Mouse (Mus musculus): ENCODE data around the gene Ddo.

Ddo gene

DNA sequence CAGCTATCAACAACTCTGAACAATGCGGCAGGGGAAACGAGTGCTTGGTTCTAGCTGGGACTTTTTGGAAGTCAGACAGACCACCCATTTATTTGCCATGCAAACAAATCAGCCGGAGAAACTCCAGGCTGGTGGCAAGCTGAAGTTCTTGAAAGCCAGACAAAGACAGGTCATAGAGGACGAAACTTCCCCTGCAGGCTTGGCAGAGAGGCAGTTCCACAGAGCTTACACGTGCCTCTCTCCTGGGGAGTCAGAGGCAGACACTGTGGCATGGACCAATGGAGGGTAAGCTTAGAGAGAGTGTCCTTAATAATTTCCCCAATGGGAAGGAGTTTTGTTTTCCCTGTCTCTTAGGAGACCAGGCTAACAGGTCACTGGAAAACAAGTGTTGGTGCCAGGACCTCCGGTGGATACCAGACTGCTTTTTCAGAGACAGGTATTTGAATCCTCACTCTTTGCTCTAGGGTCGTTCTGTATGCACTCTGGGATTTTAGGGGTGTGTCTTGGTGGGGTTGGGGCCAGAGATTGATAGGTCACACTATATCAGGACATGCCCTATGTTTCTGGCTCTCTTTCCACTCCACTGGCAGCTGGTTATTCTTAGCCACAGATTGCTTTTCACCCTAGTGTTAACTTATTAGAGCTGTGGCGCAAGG is at the start of gene Ddo:
Gene Ddo, plus strand, starts transcription at position 356 of the 656 bp plus-strand sequence.
- DNase-seq (ENCODE audit: low spot score in 2 of 2) = no peak

DNA sequence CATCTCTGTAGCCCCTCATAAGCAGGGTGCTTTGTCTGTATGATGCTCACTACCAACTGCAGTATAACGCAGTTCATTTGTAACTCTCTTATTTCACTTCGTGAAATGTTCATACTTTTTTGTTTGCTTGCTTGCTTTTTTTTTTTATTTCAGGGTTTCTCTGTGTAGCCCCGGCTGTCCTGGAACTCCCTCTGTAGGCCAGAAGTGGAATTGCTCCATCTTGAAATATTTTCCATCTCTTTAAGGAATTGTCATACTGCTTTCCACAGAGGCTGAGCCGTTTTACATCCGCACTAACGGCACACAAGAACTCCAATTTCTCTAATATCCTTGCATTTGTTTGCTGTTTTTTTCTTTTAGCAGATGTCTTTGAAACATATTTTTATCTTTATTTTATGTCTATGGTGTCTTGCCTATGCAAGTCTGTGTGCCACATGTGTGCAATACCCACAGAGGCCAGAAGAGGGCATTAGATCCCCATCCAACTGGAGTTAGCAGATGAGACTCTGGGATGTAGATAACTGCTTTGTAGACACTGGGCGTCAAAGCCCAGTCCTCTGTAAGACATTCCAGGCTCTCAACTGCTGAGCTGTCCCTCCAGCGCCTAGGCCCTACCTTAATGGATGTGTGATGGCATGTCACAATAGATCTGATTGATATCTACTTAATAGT is 46.1 kb upstream of the Ddo start:
- DNase-seq (ENCODE audit: low spot score in 2 of 2) = peak; percentile 5 to 7

DNA sequence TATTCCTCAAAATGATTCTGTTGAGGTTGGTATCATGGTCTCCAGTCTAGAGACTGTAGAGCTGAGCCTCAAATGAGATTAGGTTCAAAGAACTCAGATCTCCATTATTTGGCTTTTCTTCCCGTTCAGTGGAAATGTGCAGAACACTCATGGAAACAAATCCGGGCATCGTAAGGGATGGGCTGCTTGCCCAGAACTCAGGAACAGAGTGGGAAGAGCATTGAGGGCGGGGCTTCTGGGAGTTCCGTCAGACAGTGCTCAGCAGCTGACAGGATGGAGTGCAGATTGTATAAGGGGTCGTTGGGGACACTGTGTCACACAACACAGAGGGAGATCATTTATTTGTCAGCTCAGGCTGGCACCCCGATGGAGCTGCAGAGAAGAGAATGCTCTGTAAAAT is 37.6 kb upstream of the Ddo start:
- DNase-seq (ENCODE audit: low spot score in 2 of 2) = no peak

DNA sequence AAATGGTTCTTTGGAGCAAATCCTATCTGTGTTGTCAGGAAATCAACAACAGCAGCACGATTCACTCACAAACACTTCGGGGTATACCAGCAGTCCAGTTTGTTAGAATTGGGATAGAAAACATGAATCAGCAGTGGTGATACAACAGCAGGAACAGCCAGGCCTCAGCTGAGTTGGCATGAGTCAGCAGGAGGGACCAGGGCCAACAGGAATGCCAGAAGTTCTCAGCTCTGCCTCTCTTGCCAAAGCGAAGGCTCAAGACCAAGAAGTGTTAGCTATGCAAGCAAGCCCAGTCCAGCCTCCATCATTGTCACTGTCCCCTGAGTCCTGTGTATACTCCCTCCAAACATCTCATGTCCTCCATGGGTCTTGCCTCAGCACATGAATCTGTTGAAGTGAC is 32.6 kb upstream of the Ddo start:
- DNase-seq (ENCODE audit: low spot score in 2 of 2) = no peak

DNA sequence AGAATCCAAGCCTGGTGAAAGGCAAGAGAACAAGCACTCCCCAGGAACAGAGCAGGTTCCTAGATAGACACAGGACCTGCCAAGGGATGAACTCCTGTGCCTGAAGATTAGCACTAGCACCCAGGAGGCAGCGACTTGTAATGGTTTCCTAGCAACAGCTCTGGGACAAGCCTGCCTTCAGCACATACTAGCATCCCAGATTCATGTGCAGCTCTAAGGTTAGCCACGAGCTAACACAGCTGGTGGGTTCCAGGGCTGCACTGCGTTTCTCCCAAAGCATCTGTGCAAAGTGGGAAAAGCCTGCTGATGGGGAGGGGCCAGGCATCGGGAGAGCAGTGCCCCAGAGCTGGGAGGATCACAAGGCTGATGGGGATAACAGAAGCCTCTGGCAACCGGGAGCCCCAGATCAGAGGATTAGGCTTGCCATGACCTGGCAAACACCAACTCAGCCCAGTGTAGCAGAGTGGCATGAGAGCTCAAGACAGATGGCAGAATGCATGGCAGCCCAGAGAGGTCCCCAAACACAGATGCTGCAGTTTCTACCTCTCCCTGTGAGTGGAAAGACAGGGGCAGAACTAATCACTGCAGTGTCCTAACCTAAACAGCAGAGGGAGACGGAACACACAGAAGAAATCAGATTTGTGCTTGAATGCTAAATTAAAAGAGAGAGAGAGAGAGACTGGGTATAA is 25.0 kb upstream of the Ddo start:
- no peak for DNase-seq (ENCODE audit: low spot score in 2 of 2)

DNA sequence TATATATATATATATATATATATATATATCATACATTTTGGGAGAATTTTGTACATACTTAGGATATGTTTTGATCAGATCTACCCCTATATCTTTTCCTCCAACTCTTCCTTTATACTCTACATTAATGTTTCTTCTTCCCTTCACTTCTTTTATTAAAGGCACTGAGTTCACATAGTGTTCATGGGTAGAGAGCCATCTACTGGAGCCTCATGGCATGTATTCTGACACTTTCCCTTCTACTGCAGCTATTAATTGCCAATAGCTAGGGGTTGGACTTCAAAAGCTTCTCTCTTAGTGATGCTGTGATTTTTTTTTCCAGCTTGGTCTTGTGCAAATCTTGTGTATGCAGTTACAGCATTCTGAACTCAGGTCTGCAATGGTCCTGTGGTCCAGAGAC is 11.8 kb upstream of the Ddo start:
- DNase-seq (ENCODE audit: low spot score in 2 of 2) = no peak

DNA sequence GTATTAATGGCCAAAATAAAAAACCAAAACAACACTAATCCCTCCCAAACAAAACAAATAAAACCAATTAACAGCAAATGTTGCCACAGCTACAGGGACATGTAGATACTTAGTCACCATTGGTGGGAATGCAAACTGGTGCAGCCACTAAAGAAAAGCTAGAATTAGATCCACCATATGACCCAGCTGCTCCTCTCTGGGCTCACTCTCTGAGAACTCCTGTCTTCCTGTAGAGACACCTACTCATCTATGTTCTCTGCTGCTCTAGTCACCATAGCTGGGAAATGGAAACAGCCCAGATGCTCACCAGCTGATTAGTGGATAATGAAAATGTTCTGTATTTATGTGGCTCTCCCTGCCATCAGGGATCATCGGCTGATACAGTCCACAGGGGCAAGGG is 10.1 kb upstream of the Ddo start:
- no peak for DNase-seq (ENCODE audit: low spot score in 2 of 2)

DNA sequence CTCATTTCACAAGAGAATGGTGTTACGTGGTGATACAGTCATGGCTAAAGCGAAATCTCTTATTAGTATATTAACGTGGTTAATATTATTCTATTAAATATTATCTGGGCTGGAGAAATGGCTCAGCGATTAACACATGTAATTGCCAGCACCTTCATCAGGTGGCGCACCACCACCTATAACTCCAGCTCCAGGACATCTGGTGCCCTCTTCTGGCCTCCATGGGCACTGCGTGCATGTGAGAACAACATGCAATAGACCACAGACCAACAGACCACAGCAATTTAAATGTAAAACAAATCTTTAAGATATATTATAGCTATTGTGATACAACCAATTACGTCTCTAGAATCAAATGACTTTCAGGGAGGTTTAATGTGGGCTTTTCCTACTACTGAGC is 671 bp upstream of the Ddo start:
- DNase-seq (ENCODE audit: low spot score in 2 of 2) = peak in 1 of 2 experiments; percentile 31

DNA sequence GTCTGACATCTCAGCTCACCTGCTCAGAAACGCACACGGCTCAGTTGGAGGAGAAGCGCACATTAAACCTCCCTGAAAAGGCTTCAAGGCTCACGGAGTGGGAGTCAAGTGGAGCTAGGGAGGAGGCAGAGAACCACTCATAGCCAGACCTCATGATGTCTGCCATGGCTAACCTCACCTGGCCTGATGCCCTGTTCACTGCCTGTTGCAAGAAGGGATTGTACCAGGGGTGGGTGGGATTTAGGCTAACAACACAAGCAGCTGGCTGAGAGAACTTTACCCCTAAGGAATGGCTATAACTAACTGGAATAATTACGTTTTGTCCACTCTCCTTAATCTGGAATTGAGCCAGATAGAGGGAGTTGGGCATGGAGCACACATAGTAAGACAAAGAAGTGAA is 646 bp downstream of the Ddo start:
- no peak for DNase-seq (ENCODE audit: low spot score in 2 of 2)

DNA sequence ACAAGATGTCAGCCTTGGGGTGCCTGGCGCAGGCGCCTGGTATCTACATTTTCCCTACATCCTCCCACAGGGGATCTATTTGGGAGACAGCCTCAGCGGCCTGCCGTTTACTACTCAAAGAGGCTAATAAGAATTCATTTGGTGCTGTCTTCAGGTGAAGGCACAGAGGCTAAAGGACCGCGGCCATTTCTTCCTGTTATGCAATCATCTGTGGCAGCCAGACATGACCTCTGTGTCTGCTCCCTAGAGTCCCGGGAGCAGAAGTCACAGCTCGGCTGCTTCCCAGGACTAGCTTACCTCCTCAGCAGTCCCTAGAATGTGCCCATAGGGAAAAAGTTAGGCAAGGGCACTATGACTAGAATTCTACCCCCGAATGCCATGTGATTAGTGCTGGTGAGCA is 1.1 kb downstream of the Ddo start:
- no peak for DNase-seq (ENCODE audit: low spot score in 2 of 2)

DNA sequence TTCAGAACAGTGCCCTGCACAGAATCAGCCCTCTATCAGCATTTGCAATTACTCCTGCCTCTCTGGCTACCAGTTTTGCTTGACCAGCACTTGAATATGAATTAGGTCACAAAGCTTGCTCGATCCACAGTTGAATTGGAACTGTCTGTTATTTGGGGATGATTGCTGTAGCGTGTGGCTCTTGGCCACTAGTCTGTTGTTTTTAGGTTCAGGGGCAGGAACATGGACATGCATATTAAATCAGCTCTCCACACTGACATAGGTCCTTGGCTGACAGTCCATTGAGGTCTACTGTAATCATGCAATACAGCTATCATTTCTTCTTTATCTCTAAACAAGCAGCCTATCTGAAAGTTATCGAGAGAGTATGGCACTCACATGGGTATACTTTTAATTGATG is 2.3 kb downstream of the Ddo start:
- no peak for DNase-seq (ENCODE audit: low spot score in 2 of 2)

DNA sequence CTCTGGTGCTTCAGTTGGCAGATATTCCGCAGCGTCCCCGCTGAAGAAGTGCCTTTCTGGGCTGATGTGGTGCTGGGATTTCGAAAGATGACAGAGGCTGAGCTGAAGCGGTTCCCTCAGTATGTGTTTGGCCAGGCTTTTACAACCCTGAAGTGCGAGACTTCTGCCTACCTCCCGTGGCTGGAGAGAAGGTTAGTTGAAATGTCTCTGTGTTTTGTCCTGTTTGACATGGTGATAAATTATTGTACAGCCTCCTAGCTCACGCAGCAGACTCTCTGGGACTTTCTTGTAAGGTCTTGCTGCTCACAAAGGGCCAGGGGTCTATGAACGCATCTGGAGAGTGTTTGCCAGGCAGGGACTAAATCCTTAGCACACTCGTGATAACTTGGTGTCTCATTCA is 7.5 kb downstream of the Ddo start:
- no peak for DNase-seq (ENCODE audit: low spot score in 2 of 2)

DNA sequence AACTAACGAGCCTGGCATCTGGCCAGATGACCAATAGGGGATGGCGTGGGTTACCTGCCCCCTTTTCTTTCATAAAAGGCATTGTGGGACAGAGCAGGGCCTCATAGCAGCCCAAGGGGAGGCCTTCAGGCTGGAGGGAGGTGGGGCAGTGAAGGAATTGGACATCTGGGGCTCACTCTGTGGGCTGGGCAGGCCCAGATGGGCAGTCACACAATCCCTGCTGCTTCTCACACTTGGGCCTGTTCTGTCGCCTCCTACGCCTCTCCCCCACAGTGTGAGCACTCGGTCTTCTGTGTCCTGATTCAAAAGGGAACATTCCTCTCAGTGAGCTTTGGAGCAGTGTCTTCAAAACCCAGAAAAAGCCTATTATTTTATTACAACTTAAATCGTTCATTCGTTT is 8.5 kb downstream of the Ddo start:
- no peak for DNase-seq (ENCODE audit: low spot score in 2 of 2)

DNA sequence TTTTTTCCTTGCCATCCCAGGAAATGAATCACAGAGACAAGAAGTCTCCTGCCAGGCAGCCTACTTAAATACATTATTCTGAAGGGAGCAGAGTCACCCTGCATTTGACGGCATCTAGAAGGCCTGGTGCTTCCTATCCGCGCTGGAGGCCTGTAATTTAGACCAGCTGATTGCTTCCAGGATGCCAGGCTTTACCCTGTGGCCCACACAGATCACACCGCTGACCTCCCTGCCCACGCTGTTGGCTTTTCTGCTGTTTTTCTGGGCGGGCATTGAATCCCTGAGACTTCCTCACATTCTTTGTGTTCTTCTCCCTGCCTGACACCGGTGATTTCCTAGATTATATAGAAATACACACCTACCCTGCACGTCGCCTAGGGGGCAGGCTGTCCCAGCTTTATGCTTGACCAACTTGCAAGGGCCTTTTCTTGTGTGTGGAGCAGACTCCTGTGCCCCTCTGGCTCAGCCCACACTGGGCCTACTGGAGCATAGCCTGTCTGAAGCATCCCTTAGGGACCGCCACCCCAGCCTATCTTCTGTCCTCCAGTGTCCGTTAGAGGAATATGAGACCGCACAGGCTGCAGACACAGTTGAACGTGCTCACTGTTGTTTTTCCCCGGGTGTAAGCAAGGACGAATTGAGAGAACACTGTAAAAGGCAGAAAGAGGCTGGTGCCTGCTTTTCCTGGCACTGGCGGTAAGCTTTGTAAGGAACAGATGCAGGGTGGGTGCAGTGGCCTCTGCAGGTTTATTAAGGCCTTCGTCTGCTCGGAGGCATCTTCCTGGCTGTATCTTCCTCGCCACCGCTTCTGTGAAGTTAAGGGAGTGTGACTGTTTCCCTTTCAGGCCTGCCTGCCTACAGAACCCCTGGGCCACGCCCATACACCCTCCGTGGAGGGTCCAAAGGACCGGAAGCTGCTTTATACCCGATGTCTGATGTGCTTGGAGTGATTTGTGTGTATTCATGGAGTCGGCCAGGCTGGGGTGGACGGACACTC is 9.3 kb downstream of the Ddo start:
- DNase-seq (ENCODE audit: low spot score in 2 of 2) = no peak

DNA sequence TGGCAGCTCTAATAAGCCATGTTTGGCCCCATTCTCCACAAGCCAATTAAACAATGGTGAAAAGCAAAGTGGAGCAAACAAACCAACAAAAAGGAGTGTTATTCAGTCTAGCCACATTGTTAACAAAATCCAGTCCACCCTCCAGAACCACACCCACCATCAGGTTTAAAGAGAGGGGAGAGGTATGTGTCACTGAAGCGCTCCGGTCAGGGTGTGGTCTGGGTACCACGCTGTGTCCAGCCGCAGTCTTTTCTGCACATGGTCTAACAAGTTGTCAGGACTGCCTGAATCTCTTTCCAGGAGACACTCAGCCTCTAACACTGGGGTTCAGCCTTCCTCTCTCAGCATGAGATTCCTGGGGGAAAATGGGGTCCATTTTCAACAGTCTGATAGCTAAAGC is 10.6 kb downstream of the Ddo start:
- no peak for DNase-seq (ENCODE audit: low spot score in 2 of 2)

DNA sequence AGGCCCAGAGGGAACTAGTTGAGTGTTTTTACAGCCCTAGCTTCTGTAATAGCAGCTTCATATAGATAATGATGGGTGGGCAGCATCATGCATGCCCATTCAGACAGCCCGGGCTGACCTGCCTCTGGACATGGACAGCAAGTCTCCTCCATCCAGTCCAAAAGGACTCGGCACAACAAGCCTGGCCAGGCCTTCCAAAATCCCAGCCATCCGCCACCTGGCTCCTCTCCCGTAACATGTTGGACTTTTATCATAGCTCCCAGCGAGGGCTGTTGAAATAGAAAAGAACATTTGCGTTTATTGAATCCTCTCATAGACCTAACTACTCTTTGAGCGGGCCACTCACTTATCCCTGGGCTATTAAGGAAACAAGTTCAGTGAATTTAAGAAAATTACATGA is 12.1 kb downstream of the Ddo start:
- no peak for DNase-seq (ENCODE audit: low spot score in 2 of 2)

DNA sequence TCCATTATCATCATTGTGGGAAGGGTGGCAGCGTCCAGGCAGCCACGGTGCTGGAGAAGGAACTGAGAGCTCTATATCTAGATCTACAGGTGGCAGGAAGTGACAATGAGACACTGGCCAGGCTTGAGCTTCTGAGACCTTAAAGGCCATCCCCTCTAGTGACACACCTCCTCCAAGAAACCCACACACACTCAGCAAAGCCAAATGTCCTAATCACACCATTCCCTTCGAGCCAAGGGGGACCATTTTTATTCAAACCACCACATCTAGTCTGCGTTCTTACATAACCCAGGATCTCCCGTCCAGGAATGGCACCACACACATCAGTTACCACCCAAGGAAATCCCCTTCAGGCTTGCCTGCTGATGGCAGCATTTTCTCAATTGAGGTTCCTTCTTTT is 13.3 kb downstream of the Ddo start:
- no peak for DNase-seq (ENCODE audit: low spot score in 2 of 2)

DNA sequence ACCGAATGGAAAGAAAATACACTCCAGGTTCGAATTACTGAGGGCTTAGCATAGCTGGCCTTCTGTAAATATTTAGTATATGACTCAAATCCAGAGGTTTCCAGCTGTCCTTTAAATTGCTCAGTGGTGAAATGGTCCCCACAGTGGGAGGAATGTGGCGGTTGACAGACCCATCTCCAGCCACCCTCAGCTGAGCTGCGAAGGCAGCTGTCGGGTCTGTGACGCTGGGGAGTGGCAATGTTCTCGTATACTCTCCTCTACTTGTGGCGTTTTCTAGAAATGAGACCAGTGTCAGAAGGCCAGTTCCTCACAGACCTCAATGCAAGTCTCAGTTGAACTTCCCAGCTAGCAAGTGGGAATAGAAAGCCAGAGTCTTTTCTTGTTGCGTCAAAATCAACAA is 14.6 kb downstream of the Ddo start:
- no peak for DNase-seq (ENCODE audit: low spot score in 2 of 2)

DNA sequence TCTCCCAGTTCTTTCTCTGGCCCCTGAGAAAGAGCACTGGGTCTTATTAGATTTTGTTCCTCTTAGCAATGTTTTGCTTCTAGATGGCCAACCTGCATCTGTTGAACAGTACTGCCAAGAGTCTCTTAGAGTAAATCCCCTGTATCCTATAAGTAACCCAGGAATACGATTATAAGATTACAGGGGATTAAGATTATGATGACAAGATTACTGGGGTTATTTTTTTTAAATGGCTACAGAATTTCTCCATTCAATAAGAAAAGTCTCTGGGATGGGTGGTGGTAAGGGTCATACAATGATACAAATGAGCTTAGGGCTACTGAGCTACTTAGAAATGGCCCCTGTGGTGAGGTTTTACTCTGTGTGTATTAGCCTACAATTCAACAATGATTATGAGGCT is 15.5 kb downstream of the Ddo start:
- no peak for DNase-seq (ENCODE audit: low spot score in 2 of 2)

DNA sequence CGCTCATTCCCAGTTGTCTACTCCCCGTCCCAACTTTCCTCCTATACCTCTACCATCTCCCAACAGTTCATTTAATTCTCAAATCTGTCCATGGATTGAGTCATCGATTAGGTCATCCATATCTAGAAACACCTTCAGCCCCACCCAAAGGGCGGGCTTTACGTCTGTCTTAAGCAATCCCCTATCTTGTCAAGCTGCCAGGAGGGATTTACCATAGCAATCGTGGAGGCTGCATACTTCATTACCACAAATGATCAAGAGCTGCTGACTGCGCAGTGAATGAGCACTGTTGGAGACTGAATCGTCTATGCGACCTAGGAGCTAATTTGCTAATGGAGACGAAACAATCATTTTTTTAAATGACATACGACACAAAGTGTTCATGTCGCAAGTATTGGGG is 19.0 kb downstream of the Ddo start:
- no peak for DNase-seq (ENCODE audit: low spot score in 2 of 2)

DNA sequence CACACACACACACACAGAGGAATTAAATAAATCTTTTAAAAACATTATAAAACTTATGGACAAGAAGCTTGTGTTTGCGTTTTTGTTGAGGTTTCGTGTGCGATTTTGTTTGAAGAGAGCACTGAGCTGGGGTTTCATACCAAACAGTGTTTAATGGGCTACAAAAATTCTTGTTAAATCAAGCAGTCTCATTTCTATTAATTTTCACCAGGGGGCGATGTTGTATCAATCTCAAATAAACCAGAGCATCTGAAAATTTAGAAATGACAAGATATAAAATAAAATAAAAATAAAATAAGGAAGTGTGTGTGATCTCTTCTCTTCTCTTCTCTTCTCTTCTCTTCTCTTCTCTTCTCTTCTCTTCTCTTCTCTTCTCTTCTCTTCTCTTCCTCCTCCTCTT is 19.8 kb downstream of the Ddo start:
- no peak for DNase-seq (ENCODE audit: low spot score in 2 of 2)

DNA sequence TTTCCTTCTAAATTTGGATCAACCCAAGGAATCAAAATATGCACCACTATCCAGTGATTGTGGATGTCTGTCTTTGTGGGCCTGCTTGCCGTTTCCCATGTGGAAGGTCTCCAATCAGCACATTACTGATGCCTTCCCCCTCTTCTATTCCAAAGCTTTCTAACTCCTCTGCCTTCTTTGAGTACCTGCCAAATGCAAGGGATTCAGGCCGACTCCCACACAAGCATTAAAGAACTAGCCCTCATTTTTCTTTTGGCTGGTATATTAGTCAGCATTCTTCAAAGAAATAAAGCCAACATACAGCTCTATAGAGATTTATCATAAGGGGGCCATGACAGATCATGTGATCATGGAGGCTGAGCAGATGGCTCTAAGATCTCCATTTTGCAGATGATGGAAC is 21.9 kb downstream of the Ddo start:
- DNase-seq (ENCODE audit: low spot score in 2 of 2) = no peak

Measured in natural killer cell, adult 2 months (primary cell).